ENCODE assay signal across 11 mouse cellular contexts in genomic region chr12:75320441-75320925, GRCm38 (mm10). TPM values are rescaled to one million over a fixed set of nuclear protein-coding genes. Genes with fewer than 3 reads are reported as not detected.
DNase-seq lines count a peak whose midpoint lies in the region; ATAC-seq and TF ChIP-seq lines count a peak whose summit lies in the region.
"Had no signal": no experiment of that assay in that cellular context is flagged by ENCODE, and none has a peak within 500 bp of the region (broad histone marks: within the 10 kb centered on the region; RNA-seq: fewer than 3 reads in every experiment).

No protein-coding gene starts in this region.

- no peak overlapping the region for H3K27ac ChIP-seq in liver, embryonic 14.5 days
- H3K27ac ChIP-seq in small intestine, adult 2 months (ENCODE audit: insufficient read depth, low read depth, low read length) = peak overlapping the region; percentile 12; the same call in 1 of the 2 replicates
- H3K27ac ChIP-seq: kidney, postnatal 0 days; limb, embryonic 12.5 days had no signal

- peaks cover 7 to 20% of the 10 kb centered on the region in 2 experiments; a peak in 3 of 4 replicates for H3K4me1 ChIP-seq in liver, embryonic 14.5 days (replicated peaks; ENCODE audit: control insufficient read depth in 2 of 2, insufficient read depth in 2 of 2, low read length in 1 of 2)
- peaks cover 4% of the 10 kb centered on the region; the same call in 1 of the 2 replicates for H3K4me1 ChIP-seq in small intestine, adult 2 months (ENCODE audit: control insufficient read depth, insufficient read depth, insufficient read length, low read length)

- TF ChIP-seq CTCF in liver, embryonic 14.5 days (IDR thresholded peaks at IDR 0.05; ENCODE audit: low read depth) = no peak
- TF ChIP-seq CTCF in small intestine, adult 2 months (IDR thresholded peaks at IDR 0.05; ENCODE audit: extremely low read depth, insufficient read length, insufficient replicate concordance, low read depth, low read length) = no peak

- DNase-seq in kidney, postnatal 4 days = peak; percentile 4 to 9
- no peak for DNase-seq in kidney, adult 18-20 months
- DNase-seq in gastrocnemius, postnatal 36 days = peak; percentile 26 to 27
- peak; percentile 30 to 39 (median 35) for DNase-seq in liver, embryonic 14.5 days (ENCODE audit: low read depth in 3 of 3, low spot score in 3 of 3)
- DNase-seq in cerebellum, adult 18-20 months = no peak
- no peak for DNase-seq in retina, postnatal 1 day
- no peak for DNase-seq in spleen, postnatal 36 days (ENCODE audit: low spot score in 2 of 2)
- DNase-seq: midbrain, embryonic 14.5 days had no signal

- H3K27me3 ChIP-seq in liver, embryonic 14.5 days (ENCODE audit: control insufficient read depth, insufficient read depth, low read length) = no peaks in the 10 kb centered on the region
- no peaks in the 10 kb centered on the region for H3K27me3 ChIP-seq in small intestine, adult 2 months (ENCODE audit: control insufficient read depth, insufficient read depth, low read length)
- H3K27me3 ChIP-seq: limb, embryonic 12.5 days had no signal

- peak overlapping the region; percentile 41; the same call in 1 of the 2 replicates for H3K9ac ChIP-seq in liver, embryonic 14.5 days (replicated peaks)
- H3K9ac ChIP-seq: limb, embryonic 12.5 days had no signal

- H3K36me3 ChIP-seq in liver, embryonic 14.5 days (replicated peaks; ENCODE audit: control insufficient read depth, insufficient read depth, low read depth) = no peaks in the 10 kb centered on the region
- no peaks in the 10 kb centered on the region for H3K36me3 ChIP-seq in small intestine, adult 2 months (ENCODE audit: control insufficient read depth, insufficient read depth, low read length)
- H3K36me3 ChIP-seq: limb, embryonic 12.5 days had no signal

- no peaks in the 10 kb centered on the region for H3K9me3 ChIP-seq in liver, embryonic 14.5 days (ENCODE audit: control insufficient read depth, low read length)
- H3K9me3 ChIP-seq: limb, embryonic 12.5 days had no signal

- intact Hi-C loops in gastrocnemius, postnatal 36 days (cut with DNase I) = no loop called here

- 22% methylated on average over 12 of the region's 12 CpGs for WGBS in liver, embryonic 14.5 days (ENCODE audit: insufficient replicate concordance)
- 25% methylated on average over 12 of the region's 12 CpGs for WGBS in small intestine, adult 2 months

- ATAC-seq in liver, embryonic 14.5 days (ENCODE audit: insufficient read depth) = peak; percentile 88

- H3K4me3 ChIP-seq in liver, embryonic 14.5 days (ENCODE audit: insufficient read depth in 1 of 2, low read depth in 2 of 2, low read length in 2 of 2) = peak overlapping the region; percentile 14 to 29; a peak in 1 of 4 replicates
- H3K4me3 ChIP-seq in small intestine, adult 2 months (ENCODE audit: low read depth, low read length) = peak overlapping the region; percentile 33
- H3K4me3 ChIP-seq: limb, embryonic 12.5 days had no signal

- no peak for TF ChIP-seq POLR2A in small intestine, adult 2 months (IDR thresholded peaks at IDR 0.05; ENCODE audit: low read depth, low read length)

- TF ChIP-seq EP300 in liver, embryonic 14.5 days (IDR thresholded peaks at IDR 0.05; ENCODE audit: low read depth) = peak; percentile 86

- peak overlapping the region; percentile 56 for H3K4me2 ChIP-seq in liver, embryonic 14.5 days (ENCODE audit: low read depth)
- H3K4me2 ChIP-seq: limb, embryonic 12.5 days had no signal

RNA-seq across cellular contexts. Expression of gene Rhoj, which starts 12.4 kb away (rescaled TPM):
- total RNA-seq in gastrocnemius, postnatal 36 days (2021) = 10 to 100 TPM; 13.2 to 17.6 TPM
- polyA plus RNA-seq in liver, embryonic 14.5 days (2012; rRNA removed) = 3.1 and 3.4 TPM in 2 replicates
- polyA plus RNA-seq in liver, embryonic 14.5 days (2014; fragmentation: Nextera tagmentation; extraction: Ambion mirVana) = 4.4 and 4.7 TPM in 2 replicates
- polyA plus RNA-seq in small intestine, adult 2 months (2012; rRNA removed) = 11.4 and 17.5 TPM in 2 replicates

Comparison
In these comparisons a context has a peak if more than half of its experiments do, and no peak if none do; other contexts are left out.
1. DNase-seq: peak in kidney, postnatal 4 days (2 of 2), gastrocnemius, postnatal 36 days (2 of 2) and liver, embryonic 14.5 days (3 of 3); none in kidney, adult 18-20 months (single experiment), cerebellum, adult 18-20 months (0 of 2), retina, postnatal 1 day (single experiment) and spleen, postnatal 36 days (0 of 2).